Mouse (Mus musculus) pancreas, adult 10 weeks (tissue): ENCODE measurements around the gene Ccdc78. TPM values are rescaled to one million over a fixed set of nuclear protein-coding genes. Genes with fewer than 3 reads are reported as not detected.

Experiments used
- polyA plus RNA-seq: library from polyadenylated mRNA; stranded (reverse); fragments of 350-450 nt; fragmentation: Illumina TruSeq; extraction: RNeasy Lipid Tissue Mini Kit (QIAGEN cat#74804); gene quantifications from one replicate; pipeline ENCODE4 v1.2.3, GENCODE M21; 2015; ENCODE audit warnings: low read depth, low replicate concordance; ENCODE audit not compliant: insufficient read depth

Gene Ccdc78
- not detected for polyA plus RNA-seq

DNA sequence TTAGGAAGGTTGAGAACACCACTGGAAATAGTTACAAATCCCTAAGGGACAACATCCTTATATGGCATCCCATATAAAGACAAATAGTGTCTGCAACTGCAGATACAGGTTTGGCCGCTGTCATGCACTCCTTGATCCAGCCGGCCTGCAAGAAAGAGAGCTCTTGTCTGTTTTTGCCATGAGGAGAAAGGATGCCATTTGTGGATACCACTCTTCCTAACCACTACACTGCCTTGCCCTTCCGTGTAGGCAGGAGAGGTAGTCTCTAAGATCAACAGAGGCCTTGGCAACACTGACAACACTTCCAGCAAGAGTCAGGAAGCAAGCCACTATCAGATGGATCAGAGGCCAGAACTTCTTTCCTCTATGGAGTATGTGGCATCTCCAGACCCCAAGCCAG, at the start of gene Ccdc78:
TSS of gene Ccdc78 (plus strand) at position 301 of the 400 bp plus-strand sequence.

DNA sequence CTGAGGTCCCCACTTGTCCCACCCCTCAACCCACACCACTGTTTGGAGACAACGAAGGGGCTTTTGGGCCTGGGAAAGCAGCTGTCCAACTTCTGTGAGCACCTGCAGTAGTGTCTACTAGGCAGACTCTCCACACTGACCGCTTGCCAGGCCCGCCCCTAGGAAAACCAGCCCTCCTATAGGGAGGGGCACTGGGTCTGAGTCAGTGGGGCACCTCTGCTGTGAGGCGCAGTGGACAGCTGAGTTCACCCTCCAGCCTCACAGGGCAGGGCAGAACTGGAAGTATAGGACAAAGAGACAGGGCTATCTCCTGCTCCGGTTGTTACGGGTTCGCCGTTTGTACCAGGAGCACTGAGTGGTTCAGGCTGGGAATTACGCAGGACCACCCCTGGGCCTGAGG, 32.1 kb upstream of the Ccdc78 start, which contains the start of gene Msln:
TSS of gene Msln (minus strand) at position 138 of the 400 bp plus-strand sequence.

DNA sequence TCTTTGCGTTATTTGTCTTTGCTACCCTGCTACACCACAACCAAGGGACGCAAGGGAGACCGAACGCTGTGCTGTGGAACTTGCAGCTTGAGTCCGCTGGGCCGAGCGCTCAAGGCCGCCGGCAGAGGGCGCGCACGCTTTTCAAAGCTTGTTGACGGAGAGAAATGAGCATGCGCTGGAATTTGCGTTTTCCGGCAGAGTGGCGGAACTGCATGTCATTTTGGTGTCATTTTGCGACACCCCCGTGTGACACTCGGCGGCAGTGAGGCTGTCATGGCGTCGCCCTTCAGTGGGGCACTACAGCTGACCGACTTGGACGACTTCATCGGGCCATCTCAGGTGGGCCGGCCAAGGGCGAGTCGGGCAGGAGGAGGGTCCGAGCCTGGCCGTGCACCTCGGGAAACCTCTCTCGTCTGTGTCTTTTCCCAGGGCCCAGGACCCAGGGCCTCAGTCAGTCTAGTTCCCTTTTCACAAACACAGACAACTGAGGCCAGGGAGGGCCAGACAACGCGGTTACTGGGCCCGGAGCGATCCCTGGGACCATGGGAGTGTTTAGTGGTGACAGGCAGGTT, 12.7 kb upstream of the Ccdc78 start, which contains the start of gene Narfl:
TSS of gene Narfl (plus strand) at position 228 of the 572 bp plus-strand sequence.

DNA sequence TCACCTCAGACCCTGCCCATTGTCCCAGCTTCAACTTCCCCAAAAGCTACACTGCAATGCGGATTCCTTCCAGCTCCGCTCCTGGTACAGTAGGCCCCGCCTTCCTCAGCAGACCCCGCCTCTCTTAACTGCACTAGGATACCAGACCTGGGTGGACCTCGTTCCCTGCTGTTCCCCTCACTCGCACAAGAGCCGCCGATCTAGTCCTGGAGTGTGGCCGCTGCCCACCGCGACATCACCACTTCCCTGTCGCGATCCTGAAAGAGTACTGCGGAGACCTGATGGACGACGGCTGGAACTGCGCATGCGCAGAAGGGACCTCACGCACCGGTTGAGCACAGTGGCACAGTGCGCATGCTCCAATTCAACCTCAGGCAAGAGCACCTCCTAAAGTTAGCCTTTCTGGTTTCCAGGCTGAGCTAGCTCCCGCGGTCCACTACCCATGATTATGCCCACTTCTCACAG, 1.1 kb upstream of the Ccdc78 start, which contains the start of gene Haghl:
TSS of gene Haghl (minus strand) at position 393 of the 465 bp plus-strand sequence.

DNA sequence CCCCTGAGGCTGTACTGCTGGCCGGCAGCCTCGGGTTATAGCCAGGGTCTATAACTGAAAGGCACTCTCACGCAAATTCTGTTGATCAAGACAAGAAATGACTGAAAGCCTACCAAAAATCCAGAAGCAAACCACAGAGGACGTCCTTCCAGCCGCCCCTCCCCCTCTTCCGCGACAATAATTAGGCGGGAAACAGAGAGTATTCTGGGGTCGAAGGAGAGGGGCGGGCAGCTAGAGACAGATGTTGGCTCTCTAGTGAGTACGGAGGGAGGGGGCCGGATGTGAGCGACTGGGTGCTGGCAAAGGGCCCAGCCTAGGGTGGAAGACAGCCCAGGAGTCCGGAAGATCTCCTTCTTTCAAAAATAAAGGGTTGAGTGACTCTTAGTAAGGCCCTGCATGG, 6.2 kb downstream of the Ccdc78 start, which contains the start of gene Fam173a:
TSS of gene Fam173a (minus strand) at position 287 of the 400 bp plus-strand sequence.

DNA sequence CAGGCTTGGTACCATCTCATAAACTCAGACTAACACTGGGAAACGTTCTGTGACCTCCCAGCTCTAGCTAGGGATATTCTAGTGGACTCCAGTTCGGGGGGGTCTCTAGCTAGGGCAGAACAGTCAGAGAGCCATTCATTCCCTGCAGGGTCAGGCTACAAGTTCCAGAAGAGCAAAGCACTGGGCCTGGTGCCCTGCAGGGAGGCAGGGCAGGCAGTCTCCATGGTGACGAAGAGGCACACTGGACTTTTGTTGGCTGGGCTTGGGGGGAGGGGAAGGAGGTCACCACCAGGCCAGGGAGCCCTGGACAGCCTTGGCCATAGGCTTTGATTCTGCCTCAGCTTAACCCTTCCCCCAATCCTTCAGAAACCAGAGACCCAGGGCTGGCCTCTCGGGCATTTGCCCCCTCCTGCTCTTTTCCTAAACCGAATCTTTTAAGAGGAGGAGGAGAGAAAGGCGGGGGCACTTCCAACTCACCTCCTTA, 9.3 kb downstream of the Ccdc78 start, which contains the start of gene AC134908.4:
TSS of gene AC134908.4 (minus strand) at position 51 of the 484 bp plus-strand sequence.

DNA sequence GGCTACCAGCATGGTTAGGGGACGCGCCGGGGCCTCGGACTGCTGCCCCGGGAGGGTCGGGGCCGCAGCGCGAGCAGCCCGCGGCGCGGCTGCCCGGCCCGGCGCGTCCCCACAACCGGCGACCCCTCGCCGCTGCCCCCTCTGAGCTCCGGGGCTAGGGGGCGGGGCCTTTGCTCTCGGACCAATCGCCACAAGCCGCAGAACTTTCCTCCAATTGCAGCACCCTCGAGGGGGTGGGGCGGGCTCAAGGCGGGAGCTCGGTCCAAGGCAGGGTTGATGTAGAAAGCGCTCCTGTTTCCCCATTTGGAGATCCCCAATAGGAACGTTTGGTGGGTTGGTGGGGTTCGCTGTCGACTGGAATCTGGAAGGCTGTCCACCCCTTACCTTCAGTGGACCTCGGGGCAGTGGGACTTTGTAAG, 10.6 kb downstream of the Ccdc78 start, which contains the start of gene Metrn:
TSS of gene Metrn (minus strand) at position 186 of the 419 bp plus-strand sequence.

DNA sequence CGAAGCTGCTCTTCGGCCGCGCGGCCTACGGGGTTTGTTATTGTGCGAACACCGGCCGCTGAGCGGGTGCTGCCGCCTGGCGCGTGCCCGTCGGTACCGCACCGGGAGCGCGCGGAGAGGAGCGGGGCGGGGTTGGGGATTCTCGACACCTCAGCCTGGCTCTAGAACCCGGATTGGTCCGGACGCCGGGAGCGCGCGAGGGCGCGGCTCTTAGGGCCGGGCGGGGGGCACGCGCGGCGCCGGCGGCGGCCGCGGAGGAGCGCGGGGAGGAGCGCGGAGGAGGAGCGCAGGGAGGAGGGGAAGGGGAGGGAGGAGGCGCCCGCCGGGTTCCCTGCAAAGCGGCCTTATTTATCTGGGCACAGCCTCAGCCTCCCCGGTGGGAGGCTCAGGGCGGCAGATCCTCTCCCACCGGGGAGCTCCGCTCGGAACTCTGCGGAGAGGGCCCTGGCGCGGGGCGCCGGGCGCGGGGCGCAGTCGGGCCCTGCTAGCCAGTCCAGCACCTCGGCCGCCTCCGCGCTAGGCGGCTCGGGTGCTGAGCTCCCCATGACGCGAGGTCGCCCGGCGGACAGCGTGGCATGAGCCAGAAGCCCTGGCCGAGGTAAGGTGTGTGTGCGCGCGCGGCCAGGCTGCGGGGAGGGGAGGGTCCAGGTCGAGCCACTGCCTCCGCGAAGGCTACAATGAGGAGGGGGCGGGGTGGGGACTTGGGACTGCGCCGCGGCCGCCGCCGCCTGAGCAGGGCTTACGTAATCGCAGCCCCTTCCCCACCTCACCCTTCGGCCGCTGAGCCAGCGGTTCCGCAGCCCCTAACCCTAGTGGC, 22.6 kb downstream of the Ccdc78 start, which contains the start of gene Fbxl16:
TSS of gene Fbxl16 (plus strand) at position 297 of the 817 bp plus-strand sequence.

DNA sequence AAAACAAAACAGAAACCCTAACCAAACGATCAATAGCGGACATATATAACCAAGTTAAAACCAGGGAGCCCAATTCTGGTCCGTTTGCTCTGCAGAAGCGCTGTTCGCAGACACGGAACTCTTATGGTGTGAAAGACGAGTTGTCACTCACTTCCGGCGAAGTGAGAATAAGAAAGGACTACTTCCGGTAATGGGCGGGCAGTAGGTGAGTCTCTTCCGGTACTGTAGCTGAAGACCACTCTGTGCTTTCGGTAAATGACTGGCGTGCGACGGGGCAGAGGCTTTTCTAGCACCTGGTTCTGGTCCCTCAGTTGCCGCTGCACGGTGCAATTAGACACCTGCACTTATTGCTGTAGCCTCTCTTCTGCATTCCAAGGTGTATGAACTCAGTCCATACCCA, 37.1 kb downstream of the Ccdc78 start, which contains the start of gene Wdr24:
TSS of gene Wdr24 (plus strand) at position 176 of the 400 bp plus-strand sequence.

DNA sequence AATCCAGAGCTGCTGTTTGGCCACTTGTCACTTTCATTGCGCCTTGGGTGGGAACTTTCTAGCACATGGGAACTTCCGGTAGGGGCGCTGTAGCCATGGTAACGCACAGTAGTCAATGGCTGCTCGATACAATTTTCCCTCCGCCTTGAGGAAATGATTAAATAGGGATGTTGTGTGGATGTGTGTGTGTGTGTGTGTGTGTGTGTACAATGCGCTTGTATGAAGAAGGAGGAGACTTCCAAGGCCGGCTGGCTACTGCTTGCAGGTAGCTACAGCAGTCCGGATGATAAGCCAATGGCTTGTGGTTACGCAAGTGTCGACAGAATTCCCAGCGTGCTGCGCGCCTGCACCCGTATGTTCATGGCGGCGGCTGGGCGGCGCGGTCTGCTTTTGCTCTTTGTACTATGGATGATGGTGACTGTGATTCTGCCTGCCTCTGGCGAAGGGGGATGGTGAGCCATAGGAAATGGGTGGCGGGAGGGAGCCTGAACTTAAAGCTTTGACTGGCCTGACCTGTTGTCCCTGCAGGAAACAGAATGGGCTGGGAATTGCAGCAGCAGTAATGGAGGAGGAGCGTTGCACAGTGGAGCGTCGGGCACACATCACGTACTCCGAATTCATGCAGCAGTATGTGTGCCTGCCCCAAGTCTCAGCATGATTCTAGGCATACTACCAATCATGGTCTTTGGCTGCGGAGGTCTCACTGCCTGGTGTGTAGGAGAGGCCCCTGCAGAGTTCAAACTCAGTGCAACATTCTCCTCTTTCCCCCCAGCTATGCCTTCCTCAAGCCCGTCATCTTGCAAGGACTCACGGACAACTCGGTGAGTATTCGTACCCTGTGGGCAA, 42.6 kb downstream of the Ccdc78 start, which contains the start of gene Jmjd8:
TSS of gene Jmjd8 (plus strand) at position 156 of the 846 bp plus-strand sequence.

DNA sequence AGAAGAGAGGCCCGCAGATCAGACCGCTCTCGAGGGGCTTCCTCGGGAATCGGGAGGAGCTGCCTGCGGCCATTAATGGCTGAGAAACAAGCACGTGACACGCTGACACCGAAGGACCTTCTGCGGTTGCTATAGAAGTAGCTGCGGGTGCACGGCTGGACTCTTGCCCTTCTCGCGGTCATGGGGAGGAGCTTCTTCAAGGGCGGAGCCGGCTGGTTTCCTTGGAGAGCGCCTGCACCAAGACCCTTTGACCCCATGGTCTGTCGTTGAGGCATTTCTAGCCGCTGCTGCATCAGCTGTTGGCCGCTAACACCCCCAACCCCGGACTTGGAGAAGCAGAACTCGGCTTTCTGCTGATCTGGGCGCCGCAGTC, 46.9 kb downstream of the Ccdc78 start, which contains the start of gene Stub1:
TSS of gene Stub1 (minus strand) at position 114 of the 373 bp plus-strand sequence.

DNA sequence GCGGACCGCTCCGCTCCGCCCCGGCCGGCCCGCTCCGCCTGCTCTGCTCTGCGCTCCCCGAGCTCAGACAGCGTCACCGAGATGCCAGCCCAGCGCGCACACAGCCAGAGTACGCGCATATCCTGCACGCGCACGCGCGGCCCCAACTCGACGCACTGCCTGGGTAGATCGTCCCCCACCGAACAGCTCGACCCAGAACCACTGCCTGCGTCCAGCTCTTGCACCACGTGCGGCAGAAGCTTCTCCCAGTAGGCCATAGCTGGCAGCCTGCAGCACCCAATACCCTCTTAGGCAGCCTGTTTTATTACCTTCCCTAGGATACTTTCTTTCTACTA, 50.7 kb downstream of the Ccdc78 start, which contains the start of gene Rhbdl1:
TSS of gene Rhbdl1 (minus strand) at position 220 of the 335 bp plus-strand sequence.

Other genes with a start within 250 kb of the Ccdc78 start
- not detected for gene Sox8, start 215.9 kb upstream of the Ccdc78 start, polyA plus RNA-seq
- 6.1 TPM for gene Lmf1, start 207.5 kb upstream of the Ccdc78 start, polyA plus RNA-seq
- not detected for gene Gng13, start 69.4 kb upstream of the Ccdc78 start, polyA plus RNA-seq
- 1.3 TPM for gene Chtf18, start 59.2 kb upstream of the Ccdc78 start, polyA plus RNA-seq
- 4.7 TPM for gene Rpusd1, start 58.9 kb upstream of the Ccdc78 start, polyA plus RNA-seq
- gene Mslnl, start 50.5 kb upstream of the Ccdc78 start, polyA plus RNA-seq, result not detected
- gene Msln, start 32.2 kb upstream of the Ccdc78 start, polyA plus RNA-seq, result 29.2 TPM
- 9.7 TPM for gene Narfl, start 12.8 kb upstream of the Ccdc78 start, polyA plus RNA-seq
- 9.3 TPM for gene Haghl, start 907 bp upstream of the Ccdc78 start, polyA plus RNA-seq
- gene Fam173a, start 6.3 kb downstream of the Ccdc78 start, polyA plus RNA-seq, result 35.5 TPM
- gene AC134908.4, start 9.1 kb downstream of the Ccdc78 start, polyA plus RNA-seq, result not detected
- 7.6 TPM for gene Metrn, start 10.6 kb downstream of the Ccdc78 start, polyA plus RNA-seq
- gene Fbxl16, start 22.5 kb downstream of the Ccdc78 start, polyA plus RNA-seq, result 9.7 TPM
- gene Wdr24, start 37.0 kb downstream of the Ccdc78 start, polyA plus RNA-seq, result 5.2 TPM
- 31.5 TPM for gene Jmjd8, start 42.3 kb downstream of the Ccdc78 start, polyA plus RNA-seq
- gene Stub1, start 46.8 kb downstream of the Ccdc78 start, polyA plus RNA-seq, result 46.1 TPM
- gene Rhbdl1, start 50.7 kb downstream of the Ccdc78 start, polyA plus RNA-seq, result 2.8 TPM
- 4.0 TPM for gene Gm20683, start 55.2 kb downstream of the Ccdc78 start, polyA plus RNA-seq
- gene Rhot2, start 58.3 kb downstream of the Ccdc78 start, polyA plus RNA-seq, result 10.2 TPM
- 13.6 TPM for gene Wdr90, start 74.9 kb downstream of the Ccdc78 start, polyA plus RNA-seq
- 44.5 TPM for gene Mcrip2, start 82.2 kb downstream of the Ccdc78 start, polyA plus RNA-seq
- gene Mettl26, start 88.5 kb downstream of the Ccdc78 start, polyA plus RNA-seq, result 26.2 TPM
- gene Wfikkn1, start 94.3 kb downstream of the Ccdc78 start, polyA plus RNA-seq, result 1.3 TPM
- 5.7 TPM for gene Rab40c, start 133.1 kb downstream of the Ccdc78 start, polyA plus RNA-seq
- 18.6 TPM for gene Pigq, start 158.4 kb downstream of the Ccdc78 start, polyA plus RNA-seq
- gene Nhlrc4, start 158.4 kb downstream of the Ccdc78 start, polyA plus RNA-seq, result not detected
- gene A930017K11Rik, start 166.0 kb downstream of the Ccdc78 start, polyA plus RNA-seq, result not detected
- 8.6 TPM for gene Capn15, start 199.2 kb downstream of the Ccdc78 start, polyA plus RNA-seq